Mouse (Mus musculus) ES-E14 (cell line): ENCODE results near the gene Llgl2.

Experiments used
- CHD2 ChIP-seq: IDR thresholded peaks from 2 replicates; pipeline ENCODE4 v1.6.1; 2014; ENCODE audit warnings: mild to moderate bottlenecking, low read depth, low read length, inconsistent platforms
- MAFK ChIP-seq: IDR thresholded peaks from 2 replicates; pipeline ENCODE4 v1.6.1; 2014; ENCODE audit warnings: mild to moderate bottlenecking, low read depth, low read length, inconsistent platforms; ENCODE audit not compliant: insufficient read depth
- ZC3H11A ChIP-seq: IDR thresholded peaks from 2 replicates; pipeline ENCODE4 v1.6.1; 2012; ENCODE audit warnings: low read depth, mild to moderate bottlenecking, inconsistent platforms, low read length, borderline replicate concordance

GRCm38 (mm10) chr11:115884361-115884760 lies 60.5 kb downstream of the Llgl2 start:
- TF ChIP-seq ZC3H11A (no peak), CHD2 (no peak), MAFK (no peak)
